Mouse (Mus musculus) G1E (cell line): ENCODE data around the gene 1810062G17Rik. TPM values are rescaled to one million over a fixed set of nuclear protein-coding genes. Genes with fewer than 3 reads are reported as not detected.

Source experiments
- ATAC-seq: 2 replicates; pipeline ENCODE4 v1.8.0; 2016; ENCODE audit warnings: mild to moderate bottlenecking; ENCODE audit not compliant: insufficient number of reproducible peaks, poor library complexity, low FRiP score, severe bottlenecking; ENCODE audit errors: extremely low read depth
- DNase-seq: peaks from one replicate; pipeline ENCODE4 v3.0.0; 2012; ENCODE audit warnings: low spot score
- H3K27me3 ChIP-seq: 2 replicates; pipeline ENCODE4 v1.6.1; 2012; ENCODE audit warnings: mild to moderate bottlenecking, low read length, inconsistent platforms; ENCODE audit not compliant: insufficient read depth
- H3K36me3 ChIP-seq: replicated peaks from 2 replicates; pipeline ENCODE3; 2012; ENCODE audit warnings: mild to moderate bottlenecking, inconsistent platforms
- H3K4me1 ChIP-seq: 2 replicates; pipeline ENCODE4 v1.6.1; 2012; ENCODE audit warnings: low read depth, low read length, inconsistent platforms, mixed read lengths; ENCODE audit not compliant: insufficient read depth
- H3K4me3 ChIP-seq: 2 replicates; pipeline ENCODE4 v1.5.1; 2012; ENCODE audit warnings: low read depth, mild to moderate bottlenecking, inconsistent platforms, low read length, moderate library complexity, mixed read lengths
- H3K9me3 ChIP-seq: replicated peaks from 2 replicates; pipeline ENCODE4 v1.6.1; 2012; ENCODE audit warnings: inconsistent platforms
- CTCF ChIP-seq: IDR thresholded peaks from 2 replicates; pipeline ENCODE4 v1.5.1; 2012; ENCODE audit warnings: low read depth, low read length, inconsistent platforms, mixed read lengths
- GATA1 ChIP-seq: IDR thresholded peaks from 2 replicates; pipeline ENCODE4 v1.6.1; 2012; ENCODE audit warnings: borderline replicate concordance, low read length, inconsistent platforms, mixed read lengths
- GATA2 ChIP-seq: IDR thresholded peaks from 2 replicates; pipeline ENCODE4 v1.6.1; 2012; ENCODE audit warnings: low read depth, low read length, inconsistent platforms, borderline replicate concordance
- POLR2AphosphoS5 ChIP-seq: IDR thresholded peaks from 2 replicates; pipeline ENCODE4 v1.6.1; 2012; ENCODE audit warnings: low read depth, low read length, inconsistent platforms; ENCODE audit not compliant: insufficient replicate concordance
- TAL1 ChIP-seq: conservative IDR thresholded peaks from 2 replicates; pipeline ENCODE4 v1.6.1; 2012; ENCODE audit warnings: low read depth, low read length, inconsistent platforms, mixed read lengths
- polyA plus RNA-seq: library from polyadenylated mRNA; stranded (reverse); fragments of >175 nt; gene quantifications from 2 replicates; pipeline ENCODE4 v1.2.3, GENCODE M21; 2012
- total RNA-seq, 2 experiments: library from RNA; stranded (forward) in 1 of 2; stranded (reverse) in 1 of 2; fragments of 200-1000 nt in 1 of 2; fragments of >200 nt in 1 of 2; fragmentation: Nextera tagmentation in 1 of 2; gene quantifications; 2 replicates each; pipeline ENCODE4 v1.2.3; 2014 to 2017

The 1810062G17Rik gene
- total and polyA plus RNA-seq, 3 experiments = 0.44 TPM; not detected in 2

- DNase-seq (no peak), ATAC-seq (no peak)
- TF ChIP-seq GATA2 = no peak
- no peak for TF ChIP-seq TAL1
- TF ChIP-seq POLR2AphosphoS5 = no peak
- no peak for TF ChIP-seq CTCF
- no peak for TF ChIP-seq GATA1
- Histone ChIP-seq H3K27me3 (peaks cover 41% of the 10 kb centered on the region), H3K4me3 (no peak overlapping the region), H3K9me3 (no peaks in the 10 kb centered on the region), H3K4me1 (no peaks in the 10 kb centered on the region), H3K36me3 (no peaks in the 10 kb centered on the region)
Measured at GRCm38 (mm10) chr3:36522137-36522536, 46.4 kb downstream of the 1810062G17Rik start.

DNA sequence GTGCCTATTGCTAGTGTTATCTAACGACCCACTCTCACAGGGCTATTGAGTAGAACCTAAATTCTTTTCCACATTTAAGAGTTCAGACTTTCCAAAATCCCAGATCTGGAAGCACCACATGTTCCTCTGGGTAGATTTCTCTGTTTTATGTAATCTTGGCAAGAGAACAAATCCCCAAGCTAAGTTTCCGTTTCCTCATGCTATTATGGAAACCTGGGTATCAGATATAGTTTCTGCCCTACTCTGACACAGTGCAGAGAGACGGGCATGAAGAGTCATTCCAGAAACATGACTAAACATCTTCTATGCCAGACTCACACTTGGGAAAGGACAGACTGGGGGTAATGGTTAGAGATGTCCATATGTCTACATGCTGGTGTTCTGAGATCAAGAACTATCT lies 48.7 kb downstream of the 1810062G17Rik start:
- Histone ChIP-seq H3K4me3 (no peak overlapping the region), H3K4me1 (no peaks in the 10 kb centered on the region), H3K36me3 (no peaks in the 10 kb centered on the region), H3K9me3 (no peaks in the 10 kb centered on the region), H3K27me3 (peaks cover 41% of the 10 kb centered on the region)
- no peak for DNase-seq
- TF ChIP-seq CTCF = no peak
- TF ChIP-seq GATA1 = no peak
- TF ChIP-seq TAL1 = no peak
- no peak for ATAC-seq

DNA sequence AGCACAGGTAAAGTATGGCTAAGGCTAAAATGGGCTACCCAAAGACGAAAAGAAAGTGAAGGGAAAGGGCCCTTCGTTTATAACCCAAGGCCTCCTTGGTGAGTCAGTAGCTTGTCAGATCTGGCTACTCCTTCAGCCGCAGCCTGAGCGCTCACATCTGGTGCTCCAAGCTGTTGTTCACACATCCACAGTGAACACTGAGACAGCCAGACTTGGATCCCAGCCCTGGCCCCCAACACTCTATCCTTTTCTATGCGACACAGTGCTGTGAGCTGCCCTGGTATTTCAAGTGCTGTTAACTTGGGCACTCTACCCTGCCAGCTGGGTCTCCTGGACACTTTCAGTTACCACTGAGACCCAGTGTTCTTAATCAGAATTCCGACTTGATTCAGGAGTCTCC lies 54.6 kb downstream of the 1810062G17Rik start:
- Histone ChIP-seq H3K4me1 (no peaks in the 10 kb centered on the region), H3K27me3 (peaks cover 15% of the 10 kb centered on the region), H3K9me3 (no peaks in the 10 kb centered on the region), H3K4me3 (no peak overlapping the region), H3K36me3 (no peaks in the 10 kb centered on the region)
- DNase-seq = no peak
- ATAC-seq = no peak
- TF ChIP-seq TAL1 (no peak), GATA2 (no peak), POLR2AphosphoS5 (no peak), GATA1 (no peak), CTCF (no peak)

GRCm38 (mm10) chr3:36530781-36531180 lies 55.0 kb downstream of the 1810062G17Rik start:
- no peak for TF ChIP-seq GATA1
- no peak for TF ChIP-seq POLR2AphosphoS5
- no peak for TF ChIP-seq GATA2
- H3K36me3 ChIP-seq = no peaks in the 10 kb centered on the region
- no peak overlapping the region for H3K4me3 ChIP-seq
- ATAC-seq (no peak), DNase-seq (no peak)
- no peaks in the 10 kb centered on the region for H3K9me3 ChIP-seq
- no peaks in the 10 kb centered on the region for H3K4me1 ChIP-seq
- peaks cover 15% of the 10 kb centered on the region for H3K27me3 ChIP-seq

DNA sequence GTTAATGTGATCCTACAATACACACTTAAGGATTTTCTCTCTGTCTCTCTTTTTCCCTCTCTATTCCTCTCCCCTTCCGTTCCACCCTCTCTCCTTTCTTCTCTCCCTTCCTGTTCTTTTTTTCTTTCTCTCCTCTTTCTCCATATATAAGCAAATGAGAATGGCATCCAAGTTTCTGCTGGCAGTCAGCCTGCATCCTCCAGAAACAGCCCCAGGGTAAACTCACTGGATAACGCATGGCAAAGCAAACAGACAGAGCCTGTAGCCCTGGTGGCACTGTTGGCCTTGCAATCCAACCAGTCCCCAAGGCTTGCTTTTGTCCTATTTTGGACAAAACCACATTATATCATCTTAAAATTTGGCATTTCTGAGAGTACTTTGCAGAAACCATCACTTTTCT lies 55.5 kb downstream of the 1810062G17Rik start:
- no peaks in the 10 kb centered on the region for H3K4me1 ChIP-seq
- no peaks in the 10 kb centered on the region for H3K9me3 ChIP-seq

More for the DNA sequence above, 55.5 kb downstream of the 1810062G17Rik start:
- peaks cover 15% of the 10 kb centered on the region for H3K27me3 ChIP-seq
- ATAC-seq (no peak), DNase-seq (no peak)
- H3K4me3 ChIP-seq = no peak overlapping the region
- no peaks in the 10 kb centered on the region for H3K36me3 ChIP-seq
- TF ChIP-seq GATA2 (no peak), POLR2AphosphoS5 (no peak), GATA1 (no peak), TAL1 (no peak), CTCF (no peak)

Other genes starting within 250 kb of the 1810062G17Rik start
- gene Anxa5, start within 50 bp of the 1810062G17Rik start, total RNA-seq (2014; fragmentation: Nextera tagmentation) = 165 and 180 TPM in 2 replicates
- gene Anxa5, start within 50 bp of the 1810062G17Rik start, total RNA-seq (2017) = 175 TPM in 2 replicates
- gene Anxa5, start within 50 bp of the 1810062G17Rik start, polyA plus RNA-seq = 81.0 and 94.3 TPM in 2 replicates
- not detected in 2 replicates for gene Gm11549, start 45.9 kb downstream of the 1810062G17Rik start, total RNA-seq (2014; fragmentation: Nextera tagmentation)
- 0.05 and 0.06 TPM in 2 replicates for gene Gm11549, start 45.9 kb downstream of the 1810062G17Rik start, total RNA-seq (2017)
- not detected in 2 replicates for gene Gm11549, start 45.9 kb downstream of the 1810062G17Rik start, polyA plus RNA-seq
- gene Exosc9, start 76.7 kb downstream of the 1810062G17Rik start, total RNA-seq (2014; fragmentation: Nextera tagmentation) = 40.9 and 44.6 TPM in 2 replicates
- 74.3 and 96.7 TPM in 2 replicates for gene Exosc9, start 76.7 kb downstream of the 1810062G17Rik start, total RNA-seq (2017)
- 2.2 and 3.7 TPM in 2 replicates for gene Exosc9, start 76.7 kb downstream of the 1810062G17Rik start, polyA plus RNA-seq
- gene Ccna2, start 96.2 kb downstream of the 1810062G17Rik start, total RNA-seq (2014; fragmentation: Nextera tagmentation) = 410 and 504 TPM in 2 replicates
- 238 and 290 TPM in 2 replicates for gene Ccna2, start 96.2 kb downstream of the 1810062G17Rik start, total RNA-seq (2017)
- gene Ccna2, start 96.2 kb downstream of the 1810062G17Rik start, polyA plus RNA-seq = 189 and 242 TPM in 2 replicates
- 16.5 TPM in 2 replicates for gene Bbs7, start 137.5 kb downstream of the 1810062G17Rik start, total RNA-seq (2014; fragmentation: Nextera tagmentation)
- gene Bbs7, start 137.5 kb downstream of the 1810062G17Rik start, total RNA-seq (2017) = 10.5 and 12.2 TPM in 2 replicates
- gene Bbs7, start 137.5 kb downstream of the 1810062G17Rik start, polyA plus RNA-seq = 1.7 and 2.0 TPM in 2 replicates
- not detected in 2 replicates for gene Trpc3, start 214.2 kb downstream of the 1810062G17Rik start, total RNA-seq (2014; fragmentation: Nextera tagmentation)
- gene Trpc3, start 214.2 kb downstream of the 1810062G17Rik start, total RNA-seq (2017) = 0.06 and 0.11 TPM in 2 replicates
- not detected in 2 replicates for gene Trpc3, start 214.2 kb downstream of the 1810062G17Rik start, polyA plus RNA-seq